9 mouse cellular contexts compared by ENCODE assay signal in genomic region chr3:108197066-108197497, GRCm38 (mm10). TPM values are rescaled to one million over a fixed set of nuclear protein-coding genes. Genes with fewer than 3 reads are reported as not detected.
A peak's percentile ranks its signal among the peaks of the same experiment; 100 is the strongest.
DNase-seq lines count a peak whose midpoint lies in the region; ATAC-seq and TF ChIP-seq lines count a peak whose summit lies in the region.
"Had no signal": no experiment of that assay in that cellular context is flagged by ENCODE, and none has a peak within 500 bp of the region (broad histone marks: within the 10 kb centered on the region; RNA-seq: fewer than 3 reads in every experiment).

No protein-coding gene starts in this region.

- no peak for TF ChIP-seq POLR2A in ES-Bruce4 (IDR thresholded peaks at IDR 0.05; ENCODE audit: insufficient read depth, low read length)

- no peaks in the 10 kb centered on the region for H3K9me3 ChIP-seq in ES-Bruce4 (replicated peaks; ENCODE audit: control insufficient read depth, insufficient read depth, low read length, poor library complexity, severe bottlenecking)
- H3K9me3 ChIP-seq in forebrain, embryonic 16.5 days (ENCODE audit: control insufficient read depth, low read length) = no peaks in the 10 kb centered on the region
- no peaks in the 10 kb centered on the region for H3K9me3 ChIP-seq in neural tube, embryonic 15.5 days (replicated peaks)
- H3K9me3 ChIP-seq: liver, embryonic 15.5 days had no signal

- H3K4me1 ChIP-seq in ES-Bruce4 (ENCODE audit: control insufficient read depth, insufficient read depth, low read length) = peaks cover 1% of the 10 kb centered on the region
- peaks cover 39% of the 10 kb centered on the region for H3K4me1 ChIP-seq in forebrain, embryonic 16.5 days (replicated peaks; ENCODE audit: control insufficient read depth, insufficient read depth, low read length)
- H3K4me1 ChIP-seq in neural tube, embryonic 15.5 days = peaks cover 54% of the 10 kb centered on the region

- H3K4me2 ChIP-seq in forebrain, embryonic 16.5 days (ENCODE audit: low read length) = peak overlapping the region; percentile 36
- H3K4me2 ChIP-seq in neural tube, embryonic 15.5 days = peak overlapping the region; percentile 27
- H3K4me2 ChIP-seq: liver, embryonic 15.5 days had no signal

- H3K27ac ChIP-seq in ES-Bruce4 (ENCODE audit: insufficient read depth, low read length) = no peak overlapping the region
- H3K27ac ChIP-seq in forebrain, embryonic 16.5 days (ENCODE audit: low read length) = peak overlapping the region; percentile 78
- H3K27ac ChIP-seq in neural tube, embryonic 15.5 days (replicated peaks) = peak overlapping the region; percentile 69
- H3K27ac ChIP-seq: liver, embryonic 15.5 days had no signal

- peak; percentile 73 for DNase-seq in cerebellum, adult 11-12 months
- DNase-seq in kidney, postnatal 10 days = peak; percentile 73
- DNase-seq in liver (peak; percentile 35), MN1 (ENCODE audit: low spot score) (no peak)
- DNase-seq in thymus, postnatal 25 days = no peak

- H3K36me3 ChIP-seq in ES-Bruce4 (ENCODE audit: control insufficient read depth, insufficient read depth, low read length, poor library complexity, severe bottlenecking) = no peaks in the 10 kb centered on the region
- peaks cover 7% of the 10 kb centered on the region for H3K36me3 ChIP-seq in forebrain, embryonic 16.5 days (ENCODE audit: control insufficient read depth, insufficient read depth)
- peaks cover 7% of the 10 kb centered on the region for H3K36me3 ChIP-seq in neural tube, embryonic 15.5 days
- H3K36me3 ChIP-seq: liver, embryonic 15.5 days had no signal

- no peak for TF ChIP-seq EP300 in ES-Bruce4 (IDR thresholded peaks at IDR 0.05; ENCODE audit: insufficient read depth, low read depth, low read length)

- H3K4me3 ChIP-seq in ES-Bruce4 (ENCODE audit: low read depth, low read length) = peak overlapping the region; percentile 17
- no peak overlapping the region for H3K4me3 ChIP-seq in forebrain, embryonic 16.5 days (replicated peaks; ENCODE audit: low read length)
- H3K4me3 ChIP-seq in neural tube, embryonic 15.5 days (replicated peaks) = no peak overlapping the region
- H3K4me3 ChIP-seq: liver, embryonic 15.5 days had no signal

- H3K27me3 ChIP-seq in ES-Bruce4 (ENCODE audit: control insufficient read depth, insufficient read depth, low read length, poor library complexity, severe bottlenecking) = no peaks in the 10 kb centered on the region
- no peaks in the 10 kb centered on the region for H3K27me3 ChIP-seq in forebrain, embryonic 16.5 days (replicated peaks; ENCODE audit: control insufficient read depth, insufficient read depth, low read length)
- H3K27me3 ChIP-seq in neural tube, embryonic 15.5 days (replicated peaks) = no peaks in the 10 kb centered on the region
- H3K27me3 ChIP-seq: liver, embryonic 15.5 days had no signal

- 19% methylated on average over 14 of the region's 14 CpGs for WGBS in forebrain, embryonic 16.5 days
- 9% methylated on average over 14 of the region's 14 CpGs for WGBS in neural tube, embryonic 15.5 days

- peak; percentile 9 for TF ChIP-seq CTCF in ES-Bruce4 (IDR thresholded peaks at IDR 0.05; ENCODE audit: low read depth, low read length)

- no peak overlapping the region for H3K9ac ChIP-seq in ES-Bruce4 (ENCODE audit: low read depth, poor library complexity, severe bottlenecking)
- peak overlapping the region; percentile 45 for H3K9ac ChIP-seq in forebrain, embryonic 16.5 days (replicated peaks; ENCODE audit: low read depth, low read length)
- no peak overlapping the region for H3K9ac ChIP-seq in neural tube, embryonic 15.5 days (replicated peaks)
- H3K9ac ChIP-seq: liver, embryonic 15.5 days had no signal

- peak; percentile 12; the same call in 1 of the 2 replicates for ATAC-seq in forebrain, embryonic 16.5 days
- peak; percentile 23 for ATAC-seq in neural tube, embryonic 15.5 days (ENCODE audit: low FRiP score)

RNA-seq across cellular contexts. Expression of gene Cyb561d1, which starts 3.9 kb away (rescaled TPM):
- 3.3 and 3.7 TPM in 2 replicates for polyA plus RNA-seq in ES-Bruce4 (2011; ENCODE audit: insufficient read depth, insufficient read length, low read depth, missing spikeins)
- 4.1 and 5.7 TPM in 2 replicates for polyA plus RNA-seq in forebrain, embryonic 16.5 days (2015; fragmentation: Nextera tagmentation; extraction: Ambion mirVana)
- 3.1 TPM in 2 replicates for polyA plus RNA-seq in neural tube, embryonic 15.5 days (2015; fragmentation: Nextera tagmentation; extraction: Ambion mirVana)

RNA-seq across cellular contexts. Expression of gene Amigo1, which starts 10.9 kb away (rescaled TPM):
- polyA plus RNA-seq in ES-Bruce4 (2011; ENCODE audit: insufficient read depth, insufficient read length, low read depth, missing spikeins) = 4.9 and 5.6 TPM in 2 replicates
- 10.1 and 12.0 TPM in 2 replicates for polyA plus RNA-seq in forebrain, embryonic 16.5 days (2015; fragmentation: Nextera tagmentation; extraction: Ambion mirVana)
- polyA plus RNA-seq in neural tube, embryonic 15.5 days (2015; fragmentation: Nextera tagmentation; extraction: Ambion mirVana) = 10.2 and 14.4 TPM in 2 replicates

RNA-seq across cellular contexts. Expression of gene Atxn7l2, which starts 13.7 kb away (rescaled TPM):
- polyA plus RNA-seq in ES-Bruce4 (2011; ENCODE audit: insufficient read depth, insufficient read length, low read depth, missing spikeins) = 4.3 and 9.2 TPM in 2 replicates
- 30.7 and 33.8 TPM in 2 replicates for polyA plus RNA-seq in forebrain, embryonic 16.5 days (2015; fragmentation: Nextera tagmentation; extraction: Ambion mirVana)
- polyA plus RNA-seq in neural tube, embryonic 15.5 days (2015; fragmentation: Nextera tagmentation; extraction: Ambion mirVana) = 18.4 and 21.2 TPM in 2 replicates

RNA-seq across cellular contexts. Expression of gene Sypl2, which starts 29.4 kb away (rescaled TPM):
- polyA plus RNA-seq in ES-Bruce4 (2011; ENCODE audit: insufficient read depth, insufficient read length, low read depth, missing spikeins) = not detected in 2 replicates
- polyA plus RNA-seq in forebrain, embryonic 16.5 days (2015; fragmentation: Nextera tagmentation; extraction: Ambion mirVana) = 1.7 and 2.3 TPM in 2 replicates
- polyA plus RNA-seq in neural tube, embryonic 15.5 days (2015; fragmentation: Nextera tagmentation; extraction: Ambion mirVana) = 0.38 and 0.52 TPM in 2 replicates

RNA-seq across cellular contexts. Expression of gene Gpr61, which starts 42.4 kb away (rescaled TPM):
- polyA plus RNA-seq in ES-Bruce4 (2011; ENCODE audit: insufficient read depth, insufficient read length, low read depth, missing spikeins) = not detected in 2 replicates
- polyA plus RNA-seq in forebrain, embryonic 16.5 days (2015; fragmentation: Nextera tagmentation; extraction: Ambion mirVana) = 2.4 and 4.3 TPM in 2 replicates
- 6.1 and 7.7 TPM in 2 replicates for polyA plus RNA-seq in neural tube, embryonic 15.5 days (2015; fragmentation: Nextera tagmentation; extraction: Ambion mirVana)

Comparison
In these comparisons a context has a peak if more than half of its experiments do, and no peak if none do; other contexts are left out.
1. DNase-seq: peak in cerebellum, adult 11-12 months (single experiment), kidney, postnatal 10 days (single experiment) and liver (single experiment); none in thymus, postnatal 25 days (single experiment) and MN1 (single experiment).